Mouse (Mus musculus) thymus, adult 2 months (tissue): ENCODE results near the gene Gabpb2. TPM values are rescaled to one million over a fixed set of nuclear protein-coding genes. Genes with fewer than 3 reads are reported as not detected.

Experiments
- DNase-seq: peaks from one replicate; pipeline ENCODE4 v3.0.0; 2021
- H3K27ac ChIP-seq: fragments of 200-500 bp; 2 replicates; pipeline ENCODE4 v1.5.1; 2012; ENCODE audit warnings: low read length, control low read depth; ENCODE audit not compliant: control insufficient read depth, insufficient read depth
- H3K27me3 ChIP-seq: fragments of 200-500 bp; 2 replicates; pipeline ENCODE4 v1.6.1; 2012; ENCODE audit warnings: mild to moderate bottlenecking, low read length, moderate library complexity, mixed read lengths; ENCODE audit not compliant: control insufficient read depth, insufficient read depth
- H3K36me3 ChIP-seq: fragments of 200-500 bp; 2 replicates; pipeline ENCODE4 v1.6.1; 2012; ENCODE audit warnings: mild to moderate bottlenecking, low read length, moderate library complexity; ENCODE audit not compliant: control insufficient read depth, insufficient read depth
- H3K4me1 ChIP-seq: fragments of 200-500 bp; replicated peaks from 2 replicates; pipeline ENCODE4 v1.6.1; 2012; ENCODE audit warnings: low read length; ENCODE audit not compliant: control insufficient read depth, insufficient read depth
- H3K4me3 ChIP-seq: fragments of 200-500 bp; 2 replicates; pipeline ENCODE4 v1.5.1; 2012; ENCODE audit warnings: mild to moderate bottlenecking, low read length, control low read depth, moderate library complexity; ENCODE audit not compliant: control insufficient read depth, insufficient read depth
- CTCF ChIP-seq: fragments of 200-500 bp; IDR thresholded peaks from 2 replicates; pipeline ENCODE4 v1.5.1; 2012; ENCODE audit warnings: mild to moderate bottlenecking, control low read depth, low read length, moderate library complexity, borderline replicate concordance; ENCODE audit not compliant: control insufficient read depth, poor library complexity, insufficient read depth; ENCODE audit errors: extremely low read depth
- POLR2A ChIP-seq: fragments of 200-500 bp; IDR thresholded peaks from 2 replicates; pipeline ENCODE4 v1.6.1; 2012; ENCODE audit warnings: mild to moderate bottlenecking, low read length, control low read depth, moderate library complexity; ENCODE audit not compliant: control insufficient read depth, poor library complexity, insufficient read depth; ENCODE audit errors: extremely low read depth
- WGBS: fragments of 180-500 bp; shearing (Covaris S2); methylation state at CpG from one replicate; pipeline ENCODE4 v1.1.7; 2018; 5-methylcytosine and 5-hydroxymethylcytosine counted together
- polyA plus RNA-seq: library from polyadenylated mRNA; depleted of rRNA; stranded (reverse); fragments of >200 nt; gene quantifications from 2 replicates; pipeline ENCODE4 v1.2.3, GENCODE M21; 2012

The Gabpb2 gene
- polyA plus RNA-seq, 1 experiment: 41.7 TPM

- no peak overlapping the region for H3K4me3 ChIP-seq
- no peak for DNase-seq
- no peak overlapping the region for H3K27ac ChIP-seq
- 88% methylated on average over 1 of the region's 1 CpGs for WGBS
- TF ChIP-seq POLR2A: no peak
- no peak for TF ChIP-seq CTCF
- no peaks in the 10 kb centered on the region for H3K27me3 ChIP-seq
- H3K4me1 ChIP-seq: 0 out of 2 replicates have a peak, but pooled peaks cover 4% of the 10 kb centered on the region
- H3K36me3 ChIP-seq: peaks cover 20% of the 10 kb centered on the region
Observed at GRCm38 (mm10) chr3:95181841-95182240, 35.9 kb downstream of the Gabpb2 start.

GRCm38 (mm10) chr3:95179890-95180289 is 37.8 kb downstream of the Gabpb2 start:
- no peak for DNase-seq
- H3K36me3 ChIP-seq: peaks cover 14% of the 10 kb centered on the region
- TF ChIP-seq CTCF (no peak), POLR2A (no peak)
- H3K4me3 ChIP-seq: no peak overlapping the region
- no peaks in the 10 kb centered on the region for H3K27me3 ChIP-seq
- H3K4me1 ChIP-seq: 0 out of 2 replicates have a peak, but pooled peaks cover 2% of the 10 kb centered on the region
- H3K27ac ChIP-seq: no peak overlapping the region
- 83% methylated on average over 3 of the region's 3 CpGs for WGBS

DNA sequence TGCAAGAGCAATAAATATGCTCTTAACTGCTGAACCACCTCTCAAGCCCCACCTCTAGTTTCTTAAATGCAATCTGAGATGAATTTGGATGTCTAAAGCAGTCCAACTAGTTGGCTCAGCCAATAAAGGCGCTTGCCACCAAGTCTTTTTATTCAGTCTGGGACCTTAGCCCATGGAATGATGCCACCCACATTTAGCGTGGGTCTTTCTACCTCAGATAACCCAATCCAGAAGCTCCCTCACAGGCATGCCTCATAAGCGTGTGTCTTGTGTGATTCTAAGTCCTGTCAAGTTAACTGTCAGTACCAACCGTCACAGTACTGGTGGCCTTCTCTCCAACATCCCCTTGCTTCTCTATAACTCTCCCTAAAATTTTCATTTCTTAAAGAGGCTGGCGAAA is 38.8 kb downstream of the Gabpb2 start:
- no peak overlapping the region for H3K4me3 ChIP-seq
- no peak overlapping the region for H3K27ac ChIP-seq
- peaks cover 2% of the 10 kb centered on the region for H3K4me1 ChIP-seq
- no peak for DNase-seq
- peaks cover 7% of the 10 kb centered on the region for H3K36me3 ChIP-seq
- peaks cover 2% of the 10 kb centered on the region; the same call in 1 of the 2 replicates for H3K27me3 ChIP-seq
- 95% methylated on average over 5 of the region's 5 CpGs for WGBS
- TF ChIP-seq CTCF (no peak), POLR2A (no peak)

DNA sequence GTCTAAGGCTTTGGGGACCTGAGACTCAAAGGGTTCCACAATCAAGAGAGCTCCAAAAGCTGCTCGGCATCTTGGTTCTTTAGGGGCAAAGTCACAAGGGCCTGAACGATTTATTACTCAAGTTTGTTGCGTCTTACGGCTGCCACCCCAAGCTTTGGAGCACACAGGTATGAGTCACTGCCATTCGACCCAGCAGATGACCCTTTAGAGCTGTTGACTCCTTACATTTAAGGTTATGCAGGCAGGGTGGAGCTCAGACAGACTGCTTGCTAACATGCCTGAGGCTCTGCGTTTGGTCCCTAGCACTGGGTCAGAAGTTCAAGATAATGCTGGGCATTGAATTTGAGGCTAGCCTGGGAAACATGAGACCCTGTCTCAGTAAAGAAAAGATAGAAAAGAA is 40.1 kb downstream of the Gabpb2 start:
- Histone ChIP-seq H3K27me3 (peaks cover 16% of the 10 kb centered on the region), H3K4me1 (peaks cover 9% of the 10 kb centered on the region), H3K36me3 (no peaks in the 10 kb centered on the region; the same call in 1 of the 2 replicates), H3K27ac (no peak overlapping the region), H3K4me3 (no peak overlapping the region)
- TF ChIP-seq POLR2A: no peak
- no peak for TF ChIP-seq CTCF
- 88% methylated on average over 6 of the region's 6 CpGs for WGBS
- DNase-seq: no peak

DNA sequence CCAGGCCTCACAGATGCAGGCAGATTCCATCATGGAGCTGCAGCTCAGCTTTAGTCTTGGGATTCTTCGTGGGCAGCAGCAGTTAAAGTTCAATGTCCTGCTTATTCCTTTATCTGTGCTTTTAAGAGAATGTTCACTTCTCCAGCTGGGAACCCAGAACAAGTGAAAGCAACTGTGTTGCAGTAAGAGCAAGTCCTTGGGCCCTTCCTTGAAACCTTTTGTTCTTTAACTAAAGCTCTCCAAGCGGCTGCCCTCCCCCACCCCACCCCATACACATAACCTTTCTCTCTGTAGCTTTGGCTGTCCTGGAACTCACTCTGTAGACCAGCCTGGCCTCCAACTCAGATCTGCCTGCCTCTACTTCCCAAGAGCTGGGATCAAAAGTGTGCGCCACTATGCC is 41.2 kb downstream of the Gabpb2 start:
- no peak for DNase-seq
- no peaks in the 10 kb centered on the region for H3K36me3 ChIP-seq

DNA sequence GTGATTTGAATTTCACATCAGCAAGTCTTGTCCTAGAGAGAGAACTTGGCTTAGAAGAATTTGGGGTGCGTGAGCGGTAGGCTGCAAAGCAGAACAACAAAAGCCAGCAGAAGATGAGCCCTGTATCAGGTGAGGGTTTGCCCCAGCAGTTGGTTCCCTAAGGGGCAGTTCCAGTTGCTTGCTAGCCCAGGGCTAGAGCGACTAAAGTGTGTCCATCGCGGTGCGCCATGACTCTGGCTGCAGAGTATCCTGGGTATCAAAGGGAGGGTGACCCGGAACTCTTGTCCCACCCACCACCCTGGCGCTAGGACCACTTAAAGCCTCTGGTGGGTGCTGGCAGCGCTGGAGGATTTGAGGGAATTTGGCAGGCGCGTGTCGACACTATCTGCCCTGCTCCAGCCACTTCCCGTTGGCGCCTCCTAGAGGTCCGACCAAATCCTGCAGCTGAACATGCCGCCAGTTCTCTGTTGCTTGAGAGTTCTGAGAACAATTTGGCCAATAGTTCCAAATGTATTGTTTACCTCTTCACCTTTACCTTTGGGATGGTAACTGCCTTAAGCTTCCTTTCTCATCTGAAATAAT is 43.6 kb downstream of the Gabpb2 start:
- H3K4me1 ChIP-seq: peaks cover 9% of the 10 kb centered on the region
- no peaks in the 10 kb centered on the region for H3K36me3 ChIP-seq
- 7% methylated on average over 16 of the region's 16 CpGs for WGBS
- no peak overlapping the region for H3K27ac ChIP-seq
- TF ChIP-seq CTCF (peak; percentile 88), POLR2A (no peak)
- H3K4me3 ChIP-seq: peak overlapping the region; percentile 19; the same call in 1 of the 2 replicates
- peak; percentile 88 for DNase-seq
- peaks cover 21% of the 10 kb centered on the region for H3K27me3 ChIP-seq

More for the DNA sequence above, 41.2 kb downstream of the Gabpb2 start:
- peaks cover 21% of the 10 kb centered on the region for H3K27me3 ChIP-seq
- WGBS: 92% methylated on average over 3 of the region's 3 CpGs
- H3K27ac ChIP-seq: no peak overlapping the region
- peaks cover 9% of the 10 kb centered on the region for H3K4me1 ChIP-seq
- TF ChIP-seq POLR2A: no peak
- TF ChIP-seq CTCF: no peak
- H3K4me3 ChIP-seq: no peak overlapping the region
